Mouse (Mus musculus) adrenal gland, adult (tissue): ENCODE results near the gene Unc13b.

ENCODE experiments used
- DNase-seq, 2 experiments: peaks; one replicate each; pipeline ENCODE4 v3.0.0; 2022 to 2023; ENCODE audit warnings: low spot score in 1 of 2; ENCODE audit not compliant: inconsistent age in 2 of 2

The Unc13b gene

DNA sequence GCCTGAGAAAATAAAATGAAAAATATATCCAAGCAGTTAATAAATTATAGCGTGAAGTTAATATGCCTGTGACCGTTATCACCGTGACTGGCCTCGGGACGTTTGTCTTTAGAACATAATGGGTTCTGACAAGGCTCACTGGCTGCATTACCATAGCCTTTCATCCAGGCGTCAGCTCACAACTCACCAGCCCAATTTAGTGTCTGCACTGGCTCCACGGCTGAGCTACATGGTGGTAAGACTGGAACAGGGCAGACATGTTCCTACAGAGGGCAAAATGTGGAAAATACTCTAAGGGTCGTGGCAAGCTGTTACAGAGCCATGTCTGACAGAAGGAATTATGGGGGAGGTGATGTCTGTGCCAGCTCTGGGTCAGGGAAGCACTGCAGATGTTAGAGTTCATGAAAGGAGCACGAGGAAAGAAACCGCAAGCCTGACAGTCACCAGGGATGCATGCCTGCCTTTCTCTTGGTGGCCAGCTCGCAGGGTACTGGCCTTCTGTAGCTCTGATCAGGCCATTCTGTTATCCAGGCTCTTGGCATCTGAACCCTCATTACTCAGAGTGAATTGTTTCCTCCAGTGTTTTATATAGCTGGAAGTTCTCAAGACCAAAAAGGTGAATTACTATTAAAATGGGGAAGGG lies 251.1 kb downstream of the Unc13b start:
- DNase-seq, result no peak
